Mouse (Mus musculus) intestine, embryonic 15.5 days (tissue): ENCODE measurements around the gene Gnao1. TPM values are rescaled to one million over a fixed set of nuclear protein-coding genes. Genes with fewer than 3 reads are reported as not detected.

Experiments
- ATAC-seq: fragments of 200-750 bp; cut with Nextera tagmentation; 2 replicates; pipeline ENCODE4 v1.8.0; 2017; ENCODE audit warnings: moderate TSS enrichment, moderate library complexity
- H3K27ac ChIP-seq: fragments of 300-500 bp; sonication (generic); 2 replicates; pipeline ENCODE4 v1.5.1; 2015; ENCODE audit warnings: mild to moderate bottlenecking, inconsistent platforms
- H3K27me3 ChIP-seq: fragments of 300-500 bp; sonication (generic); replicated peaks from 2 replicates; pipeline ENCODE4 v1.6.1; 2015; ENCODE audit warnings: inconsistent platforms
- H3K36me3 ChIP-seq: fragments of 300-500 bp; sonication (generic); 2 replicates; pipeline ENCODE4 v1.6.1; 2015; ENCODE audit warnings: inconsistent platforms
- H3K4me1 ChIP-seq: fragments of 300-500 bp; sonication (generic); replicated peaks from 2 replicates; pipeline ENCODE4 v1.6.1; 2015; ENCODE audit warnings: inconsistent platforms
- H3K4me2 ChIP-seq: fragments of 300-500 bp; sonication (generic); replicated peaks from 2 replicates; pipeline ENCODE4 v1.6.1; 2015; ENCODE audit warnings: mild to moderate bottlenecking, inconsistent platforms
- H3K4me3 ChIP-seq: fragments of 300-500 bp; sonication (generic); replicated peaks from 2 replicates; pipeline ENCODE4 v1.5.1; 2015; ENCODE audit warnings: inconsistent platforms
- H3K9ac ChIP-seq: fragments of 300-500 bp; sonication (generic); 2 replicates; pipeline ENCODE4 v1.6.1; 2015; ENCODE audit warnings: inconsistent platforms
- H3K9me3 ChIP-seq: fragments of 300-500 bp; sonication (generic); 2 replicates; pipeline ENCODE4 v1.6.1; 2016; ENCODE audit warnings: inconsistent platforms
- WGBS: fragments of 180-500 bp; shearing (Covaris S2); methylation state at CpG from one replicate; pipeline ENCODE4 v1.1.7; 2015; 5-methylcytosine and 5-hydroxymethylcytosine counted together
- polyA plus RNA-seq: library from polyadenylated mRNA; unstranded; fragments of >200 nt; fragmentation: Nextera tagmentation; extraction: Ambion mirVana; gene quantifications from 2 replicates; pipeline ENCODE4 v1.2.1, GENCODE M21; 2015

Gnao1 gene
- polyA plus RNA-seq, 1 experiment from 2014 or later: 13.8 TPM

- H3K36me3 ChIP-seq: peaks cover 34% of the 10 kb centered on the region
- ATAC-seq: no peak
- WGBS: 89% methylated on average over 2 of the region's 2 CpGs
Measured at GRCm38 (mm10) chr8:93998961-93999360, 189.2 kb downstream of the Gnao1 start.

GRCm38 (mm10) chr8:94004139-94004538, 194.4 kb downstream of the Gnao1 start:
- 87% methylated on average over 9 of the region's 9 CpGs for WGBS
- H3K4me1 ChIP-seq: peaks cover 4% of the 10 kb centered on the region
- H3K4me2 ChIP-seq: no peak overlapping the region
- no peak overlapping the region for H3K9ac ChIP-seq
- peaks cover 14% of the 10 kb centered on the region for H3K36me3 ChIP-seq
- no peak overlapping the region for H3K4me3 ChIP-seq
- no peaks in the 10 kb centered on the region for H3K9me3 ChIP-seq
- ATAC-seq: no peak
- H3K27ac ChIP-seq: no peak overlapping the region
- H3K27me3 ChIP-seq: no peaks in the 10 kb centered on the region

More at GRCm38 (mm10) chr8:93998961-93999360, 189.2 kb downstream of the Gnao1 start:
- Histone ChIP-seq H3K4me2 (no peak overlapping the region), H3K9ac (no peak overlapping the region), H3K4me1 (no peaks in the 10 kb centered on the region), H3K9me3 (no peaks in the 10 kb centered on the region), H3K27ac (no peak overlapping the region), H3K4me3 (no peak overlapping the region), H3K27me3 (no peaks in the 10 kb centered on the region)

DNA sequence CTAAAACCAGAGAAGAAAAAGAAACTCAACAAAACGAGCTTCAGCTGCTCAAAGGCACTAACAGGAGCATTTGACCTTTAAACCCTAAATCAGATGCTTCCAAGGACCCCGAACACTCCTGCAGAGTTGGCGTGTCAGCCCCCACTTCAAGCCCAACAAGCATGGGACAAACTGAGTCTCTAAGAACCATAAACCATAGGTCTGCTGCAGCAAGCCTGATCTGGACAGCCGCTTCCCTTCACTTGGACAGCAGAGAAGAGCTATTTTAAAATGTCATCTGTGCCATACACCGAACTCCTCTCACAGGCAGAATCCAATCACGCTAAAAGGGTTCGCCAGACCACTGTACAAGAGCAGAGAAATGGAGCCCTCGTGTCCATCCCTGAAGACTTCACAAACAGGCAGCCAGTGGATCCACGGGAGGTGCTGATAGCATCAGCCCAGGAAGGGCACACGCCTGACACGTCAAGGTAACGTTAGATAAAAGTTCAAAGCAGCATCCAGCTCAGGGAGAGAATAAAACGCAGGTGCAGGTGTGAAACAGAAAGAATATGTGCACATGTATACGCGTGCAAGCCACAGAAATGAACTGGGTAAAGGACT, 199.6 kb downstream of the Gnao1 start:
- Histone ChIP-seq H3K36me3 (no peaks in the 10 kb centered on the region), H3K27ac (peak overlapping the region; percentile 19; the same call in 1 of the 2 replicates), H3K27me3 (no peaks in the 10 kb centered on the region), H3K9ac (peak overlapping the region; percentile 13; the same call in 1 of the 2 replicates), H3K4me1 (peaks cover 18% of the 10 kb centered on the region), H3K9me3 (no peaks in the 10 kb centered on the region), H3K4me2 (peak overlapping the region; percentile 26), H3K4me3 (no peak overlapping the region)
- no peak for ATAC-seq
- 46% methylated on average over 15 of the region's 15 CpGs for WGBS

GRCm38 (mm10) chr8:94010101-94010705, 200.4 kb downstream of the Gnao1 start:
- Histone ChIP-seq H3K36me3 (no peaks in the 10 kb centered on the region), H3K4me3 (no peak overlapping the region), H3K4me1 (peaks cover 18% of the 10 kb centered on the region), H3K9me3 (no peaks in the 10 kb centered on the region), H3K27ac (no peak overlapping the region), H3K9ac (no peak overlapping the region), H3K27me3 (no peaks in the 10 kb centered on the region), H3K4me2 (peak overlapping the region; percentile 29)
- ATAC-seq: no peak
- WGBS: 60% methylated on average over 2 of the region's 2 CpGs

- WGBS: 2% methylated on average over 48 of the region's 48 CpGs
- ATAC-seq: no peak
- no peaks in the 10 kb centered on the region for H3K27me3 ChIP-seq
- H3K4me1 ChIP-seq: peaks cover 18% of the 10 kb centered on the region
- peak overlapping the region; percentile 95 for H3K27ac ChIP-seq
- no peaks in the 10 kb centered on the region for H3K9me3 ChIP-seq
- peak overlapping the region; percentile 97 for H3K4me2 ChIP-seq
- peak overlapping the region; percentile 98 for H3K4me3 ChIP-seq
- no peaks in the 10 kb centered on the region for H3K36me3 ChIP-seq
- peak overlapping the region; percentile 98 for H3K9ac ChIP-seq
Measured at GRCm38 (mm10) chr8:94011076-94012012, 201.6 kb downstream of the Gnao1 start.

GRCm38 (mm10) chr8:94012013-94012951, 202.5 kb downstream of the Gnao1 start, which contains the start of gene Amfr:
Gene Amfr (minus strand): TSS chr8:94012842.
- Histone ChIP-seq H3K9me3 (no peaks in the 10 kb centered on the region), H3K4me3 (peak within 1 kb of the TSS; percentile 98), H3K27ac (peak within 1 kb of the TSS; percentile 95), H3K9ac (peak within 1 kb of the TSS; percentile 98), H3K4me1 (peaks cover 18% of the 10 kb centered on the region), H3K36me3 (no peaks in the 10 kb centered on the region), H3K4me2 (peak within 1 kb of the TSS; percentile 97), H3K27me3 (no peaks in the 10 kb centered on the region)
- under 1% methylated on average over 119 of the region's 130 CpGs for WGBS
- peak; percentile 96 for ATAC-seq

GRCm38 (mm10) chr8:94013026-94013612, 203.4 kb downstream of the Gnao1 start:
- Histone ChIP-seq H3K4me2 (peak overlapping the region; percentile 97), H3K27me3 (no peaks in the 10 kb centered on the region), H3K27ac (peak overlapping the region; percentile 95), H3K9me3 (no peaks in the 10 kb centered on the region), H3K4me3 (peak overlapping the region; percentile 98), H3K4me1 (peaks cover 18% of the 10 kb centered on the region), H3K9ac (peak overlapping the region; percentile 98), H3K36me3 (no peaks in the 10 kb centered on the region)
- ATAC-seq: no peak
- WGBS: 31% methylated on average over 7 of the region's 7 CpGs

Other genes with a start within 250 kb of the Gnao1 start
- gene Amfr, start 202.9 kb downstream of the Gnao1 start, polyA plus RNA-seq: 47.5 and 51.7 TPM in 2 replicates
- gene Nudt21, start 227.1 kb downstream of the Gnao1 start, polyA plus RNA-seq: 104 and 126 TPM in 2 replicates
- gene Ogfod1, start 227.2 kb downstream of the Gnao1 start, polyA plus RNA-seq: 10.5 and 12.8 TPM in 2 replicates